Mouse (Mus musculus): ENCODE measurements around the gene Rap1gap. TPM values are rescaled to one million over a fixed set of nuclear protein-coding genes. Genes with fewer than 3 reads are reported as not detected.

The Rap1gap gene
- total and polyA plus RNA-seq, 3 experiments = 7.7 to 42.6 TPM; not detected in 1

GRCm38 (mm10) chr4:137753199-137753598 is 88.7 kb downstream of the Rap1gap start:
- Histone ChIP-seq H3K27me3 (ENCODE audit: control insufficient read depth in 1 of 2, insufficient read depth in 2 of 2, low read length in 2 of 2) (no peaks in the 10 kb centered on the region), H3K27ac (ENCODE audit: control insufficient read depth, low read depth, low read length) (no peak overlapping the region), H3K9me3 (replicated peaks; ENCODE audit: insufficient read depth, low read length) (no peaks in the 10 kb centered on the region), H3K79me2 (ENCODE audit: control insufficient read depth, insufficient read depth, low read length, poor library complexity) (no peaks in the 10 kb centered on the region), H3K9ac (ENCODE audit: control insufficient read depth, low read depth, low read length, poor library complexity, severe bottlenecking) (no peak overlapping the region), H3K36me3 (ENCODE audit: control insufficient read depth in 1 of 2, insufficient read depth in 2 of 2, low read length in 2 of 2) (peaks cover 0 to 2% of the 10 kb centered on the region in 2 experiments; a peak in 1 of 4 replicates), H3K4me3 (ENCODE audit: control insufficient read depth in 1 of 2, insufficient read depth in 1 of 2, low read depth in 2 of 2, low read length in 2 of 2) (no peak overlapping the region), H3K4me1 (ENCODE audit: control insufficient read depth in 1 of 2, insufficient read depth in 2 of 2, low read length in 2 of 2) (peaks cover 0 to 12% of the 10 kb centered on the region in 2 experiments; a peak in 2 of 4 replicates)
- TF ChIP-seq GATA1 (IDR thresholded peaks at IDR 0.05; ENCODE audit: low read depth, low read length) = no peak
- no peak for TF ChIP-seq SMC3 (IDR thresholded peaks at IDR 0.05; ENCODE audit: low read depth, low read length)
- no peak for TF ChIP-seq NRF1 (IDR thresholded peaks at IDR 0.05; ENCODE audit: insufficient read depth, low read depth, low read length, poor library complexity, severe bottlenecking)
- no peak for TF ChIP-seq SIN3A (IDR thresholded peaks at IDR 0.05; ENCODE audit: low read length)
- no peak for TF ChIP-seq EP300 (IDR thresholded peaks at IDR 0.05; ENCODE audit: low read depth in 1 of 2, low read length in 2 of 2)
- TF ChIP-seq E2F4 (IDR thresholded peaks at IDR 0.05; ENCODE audit: borderline replicate concordance, low read depth, low read length) = no peak
- no peak for TF ChIP-seq TCF12 (IDR thresholded peaks at IDR 0.05; ENCODE audit: low read depth, low read length)
- TF ChIP-seq CHD1 (IDR thresholded peaks at IDR 0.05; ENCODE audit: low read depth, low read length) = no peak
- no peak for TF ChIP-seq ELF1 (IDR thresholded peaks at IDR 0.05; ENCODE audit: low read depth, low read length)
- TF ChIP-seq UBTF (IDR thresholded peaks at IDR 0.05; ENCODE audit: borderline replicate concordance, insufficient read depth, low read depth, low read length) = no peak
- no peak for TF ChIP-seq MAFK (IDR thresholded peaks at IDR 0.05; ENCODE audit: borderline replicate concordance, low read depth, low read length)
- no peak for TF ChIP-seq JUND (IDR thresholded peaks at IDR 0.05; ENCODE audit: low read depth, low read length)
- TF ChIP-seq ETS1 (IDR thresholded peaks at IDR 0.05; ENCODE audit: low read depth, low read length) = no peak
- no peak for DNase-seq (ENCODE audit: low read depth, low spot score)

GRCm38 (mm10) chr4:137754446-137754845 is 89.9 kb downstream of the Rap1gap start:
- no peak for DNase-seq (ENCODE audit: low read depth, low spot score)
- H3K4me3 ChIP-seq (ENCODE audit: control insufficient read depth in 1 of 2, insufficient read depth in 1 of 2, low read depth in 2 of 2, low read length in 2 of 2) = no peak overlapping the region
- H3K9me3 ChIP-seq (replicated peaks; ENCODE audit: insufficient read depth, low read length) = no peaks in the 10 kb centered on the region
- no peak overlapping the region for H3K27ac ChIP-seq (ENCODE audit: control insufficient read depth, low read depth, low read length)
- H3K27me3 ChIP-seq (ENCODE audit: control insufficient read depth in 1 of 2, insufficient read depth in 2 of 2, low read length in 2 of 2) = no peaks in the 10 kb centered on the region
- peaks cover 0 to 2% of the 10 kb centered on the region in 2 experiments; a peak in 1 of 4 replicates for H3K36me3 ChIP-seq (ENCODE audit: control insufficient read depth in 1 of 2, insufficient read depth in 2 of 2, low read length in 2 of 2)
- no peak overlapping the region for H3K9ac ChIP-seq (ENCODE audit: control insufficient read depth, low read depth, low read length, poor library complexity, severe bottlenecking)
- H3K4me1 ChIP-seq (ENCODE audit: control insufficient read depth in 1 of 2, insufficient read depth in 2 of 2, low read length in 2 of 2) = peaks cover 0 to 12% of the 10 kb centered on the region in 2 experiments; a peak in 2 of 4 replicates
- no peak for TF ChIP-seq MYC (IDR thresholded peaks at IDR 0.05; ENCODE audit: low read depth, low read length)
- no peak for TF ChIP-seq ETS1 (IDR thresholded peaks at IDR 0.05; ENCODE audit: low read depth, low read length)
- TF ChIP-seq ZMIZ1 (IDR thresholded peaks at IDR 0.05; ENCODE audit: low read depth, low read length) = no peak
- TF ChIP-seq BHLHE40 (IDR thresholded peaks at IDR 0.05; ENCODE audit: borderline replicate concordance, low read depth, low read length) = no peak
- no peak for TF ChIP-seq NRF1 (IDR thresholded peaks at IDR 0.05; ENCODE audit: insufficient read depth, low read depth, low read length, poor library complexity, severe bottlenecking)
- TF ChIP-seq HCFC1 (IDR thresholded peaks at IDR 0.05; ENCODE audit: low read depth, low read length) = no peak
- TF ChIP-seq SIN3A (IDR thresholded peaks at IDR 0.05; ENCODE audit: low read length) = no peak
- TF ChIP-seq USF1 (IDR thresholded peaks at IDR 0.05; ENCODE audit: low read depth, low read length) = no peak
- no peak for TF ChIP-seq NELFE (IDR thresholded peaks at IDR 0.05; ENCODE audit: low read depth, low read length)
- H3K79me2 ChIP-seq (ENCODE audit: control insufficient read depth, insufficient read depth, low read length, poor library complexity) = no peaks in the 10 kb centered on the region

Measured in MEL (cell line).